Mouse (Mus musculus): Measurements from ENCODE around the gene Tmem52. TPM values are rescaled to one million over a fixed set of nuclear protein-coding genes. Genes with fewer than 3 reads are reported as not detected.
A peak's percentile ranks its signal among the peaks of the same experiment; 100 is the strongest.

The Tmem52 gene
- polyA plus RNA-seq, 1 experiment from 2014 or later: not detected

GRCm38 (mm10) chr4:155465607-155466006 lies 3.3 kb upstream of the Tmem52 start:
- Histone ChIP-seq H3K9ac (no peak overlapping the region), H3K4me1 (ENCODE audit: insufficient read depth) (no peaks in the 10 kb centered on the region), H3K4me2 (no peak overlapping the region), H3K27me3 (ENCODE audit: insufficient read depth, low read length) (no peaks in the 10 kb centered on the region; the same call in 1 of the 2 replicates), H3K36me3 (ENCODE audit: insufficient read depth) (no peaks in the 10 kb centered on the region), H3K9me3 (ENCODE audit: low read depth, low read length) (no peaks in the 10 kb centered on the region), H3K27ac (ENCODE audit: low read depth) (no peak overlapping the region), H3K4me3 (ENCODE audit: low read depth, low read length) (no peak overlapping the region)
- ATAC-seq (ENCODE audit: insufficient read depth) (no peak), DNase-seq (no peak)
- WGBS: 69% methylated on average over 6 of the region's 6 CpGs
- no peak for TF ChIP-seq CTCF (IDR thresholded peaks at IDR 0.05; ENCODE audit: low read depth)

DNA sequence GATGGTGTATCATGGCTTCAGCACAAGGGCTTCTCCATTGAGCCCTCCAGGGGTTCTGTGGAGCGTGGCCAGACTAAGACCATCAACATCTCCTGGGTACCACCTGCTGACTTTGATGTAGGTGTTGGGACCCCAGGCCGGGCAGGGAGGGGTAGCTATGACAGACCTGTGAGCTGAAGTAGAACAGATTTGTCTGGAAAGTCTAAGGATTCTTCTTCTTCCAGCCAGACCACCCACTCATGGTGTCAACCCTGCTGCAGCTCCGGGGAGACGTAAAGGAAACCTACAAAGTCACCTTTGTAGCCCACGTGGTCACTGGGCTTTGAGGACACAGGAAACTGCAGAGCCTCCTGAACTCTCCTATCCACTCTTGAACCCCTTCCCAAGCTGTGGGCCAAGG lies 2.8 kb upstream of the Tmem52 start:
- WGBS: 79% methylated on average over 5 of the region's 5 CpGs
- Histone ChIP-seq H3K4me1 (ENCODE audit: insufficient read depth) (no peaks in the 10 kb centered on the region), H3K27ac (ENCODE audit: low read depth) (no peak overlapping the region), H3K36me3 (ENCODE audit: insufficient read depth) (no peaks in the 10 kb centered on the region), H3K27me3 (ENCODE audit: insufficient read depth, low read length) (no peaks in the 10 kb centered on the region; the same call in 1 of the 2 replicates), H3K4me2 (no peak overlapping the region), H3K9ac (no peak overlapping the region), H3K4me3 (ENCODE audit: low read depth, low read length) (no peak overlapping the region), H3K9me3 (ENCODE audit: low read depth, low read length) (no peaks in the 10 kb centered on the region)
- no peak for ATAC-seq (ENCODE audit: insufficient read depth)
- TF ChIP-seq CTCF (IDR thresholded peaks at IDR 0.05; ENCODE audit: low read depth): no peak
- DNase-seq: no peak

DNA sequence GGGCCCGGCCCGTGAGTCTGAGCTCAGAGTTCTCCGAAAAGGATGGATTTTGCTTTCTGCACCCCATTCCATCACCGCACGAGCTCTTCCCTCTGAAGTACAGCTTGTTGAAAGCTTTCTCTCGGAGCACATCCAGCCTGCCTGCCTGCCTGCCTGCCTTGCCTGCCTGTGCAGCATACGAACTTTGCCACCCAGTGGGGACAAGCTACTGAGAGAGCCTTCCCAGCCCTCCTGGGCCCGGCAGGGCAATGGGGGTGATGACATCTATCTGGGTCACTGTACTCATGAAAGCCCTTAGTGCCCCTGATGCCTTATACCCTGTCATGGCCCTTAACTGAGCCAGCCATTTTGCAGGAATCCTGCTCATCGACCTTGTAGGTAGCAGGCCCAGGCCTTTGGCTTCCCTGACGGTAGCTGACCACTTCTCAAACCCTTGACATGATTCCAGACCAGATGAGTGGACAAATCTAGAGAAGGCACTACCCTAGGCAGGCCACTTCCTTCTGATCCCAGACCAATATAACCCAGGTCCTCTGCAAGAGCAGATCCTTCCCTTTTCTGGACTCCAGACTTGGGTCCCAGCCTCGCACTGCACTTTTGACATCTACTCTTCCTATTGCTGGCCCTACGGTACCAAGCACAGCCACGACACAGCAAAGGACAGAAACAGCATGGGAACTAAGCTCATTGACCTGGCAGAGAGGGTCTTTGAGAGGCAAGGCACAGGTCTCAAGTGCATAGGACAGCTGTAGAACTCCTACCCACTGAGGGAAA lies 1.5 kb upstream of the Tmem52 start:
- Histone ChIP-seq H3K4me3 (ENCODE audit: low read depth, low read length) (no peak overlapping the region), H3K4me1 (ENCODE audit: insufficient read depth) (no peaks in the 10 kb centered on the region), H3K27ac (ENCODE audit: low read depth) (no peak overlapping the region), H3K9me3 (ENCODE audit: low read depth, low read length) (no peaks in the 10 kb centered on the region), H3K9ac (no peak overlapping the region), H3K4me2 (no peak overlapping the region), H3K36me3 (ENCODE audit: insufficient read depth) (no peaks in the 10 kb centered on the region), H3K27me3 (ENCODE audit: insufficient read depth, low read length) (no peaks in the 10 kb centered on the region; the same call in 1 of the 2 replicates)
- no peak for DNase-seq
- WGBS: 80% methylated on average over 13 of the region's 13 CpGs
- TF ChIP-seq CTCF (IDR thresholded peaks at IDR 0.05; ENCODE audit: low read depth): no peak
- no peak for ATAC-seq (ENCODE audit: insufficient read depth)

DNA sequence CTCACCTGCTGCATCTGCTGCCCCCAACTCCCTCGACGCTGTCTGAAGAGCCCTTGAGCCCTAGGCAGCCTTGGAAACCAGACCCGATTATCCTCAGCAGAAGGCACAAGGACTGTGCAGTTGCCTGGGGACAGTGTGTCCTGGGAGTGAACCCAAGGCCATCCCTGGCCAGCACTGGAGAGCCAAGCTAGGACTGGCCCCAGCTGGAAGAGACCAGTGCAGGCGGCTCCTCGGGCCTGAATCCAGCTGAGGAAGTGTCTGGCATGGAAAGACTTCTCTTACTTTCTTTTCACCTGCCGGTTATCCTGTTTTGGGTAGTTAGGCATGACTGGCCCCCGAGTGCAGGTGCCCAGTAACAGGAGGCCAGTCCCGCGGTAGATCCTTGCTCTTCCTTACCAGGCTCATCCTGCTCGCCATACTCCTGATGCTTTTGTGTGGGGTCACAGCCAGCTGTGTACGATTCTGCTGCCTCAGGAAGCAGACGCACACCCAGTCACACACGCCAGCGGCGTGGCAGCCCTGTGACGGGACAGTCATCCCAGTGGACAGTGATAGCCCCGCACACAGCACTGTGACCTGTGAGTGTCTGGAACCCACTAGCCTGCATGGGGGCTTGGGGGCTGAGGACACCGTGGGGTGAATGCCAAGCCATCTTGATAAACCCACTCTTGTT lies 812 bp downstream of the Tmem52 start:
- 66% methylated on average over 18 of the region's 18 CpGs for WGBS
- H3K9ac ChIP-seq: no peak overlapping the region; the same call in 1 of the 2 replicates
- no peaks in the 10 kb centered on the region for H3K36me3 ChIP-seq (ENCODE audit: insufficient read depth)
- no peaks in the 10 kb centered on the region; the same call in 1 of the 2 replicates for H3K27me3 ChIP-seq (ENCODE audit: insufficient read depth, low read length)
- TF ChIP-seq CTCF (IDR thresholded peaks at IDR 0.05; ENCODE audit: low read depth): no peak
- DNase-seq (no peak), ATAC-seq (ENCODE audit: insufficient read depth) (peak; percentile 36)
- no peak overlapping the region for H3K4me3 ChIP-seq (ENCODE audit: low read depth, low read length)
- no peak overlapping the region for H3K27ac ChIP-seq (ENCODE audit: low read depth)
- H3K4me2 ChIP-seq: peak overlapping the region; percentile 55
- H3K4me1 ChIP-seq (ENCODE audit: insufficient read depth): no peaks in the 10 kb centered on the region
- no peaks in the 10 kb centered on the region for H3K9me3 ChIP-seq (ENCODE audit: low read depth, low read length)

GRCm38 (mm10) chr4:155470263-155470953 lies 1.5 kb downstream of the Tmem52 start:
- Histone ChIP-seq H3K4me3 (ENCODE audit: low read depth, low read length) (no peak overlapping the region), H3K4me1 (ENCODE audit: insufficient read depth) (no peaks in the 10 kb centered on the region), H3K27ac (ENCODE audit: low read depth) (no peak overlapping the region), H3K9me3 (ENCODE audit: low read depth, low read length) (no peaks in the 10 kb centered on the region), H3K27me3 (ENCODE audit: insufficient read depth, low read length) (no peaks in the 10 kb centered on the region; the same call in 1 of the 2 replicates), H3K9ac (no peak overlapping the region), H3K4me2 (no peak overlapping the region), H3K36me3 (ENCODE audit: insufficient read depth) (no peaks in the 10 kb centered on the region)
- DNase-seq (no peak), ATAC-seq (ENCODE audit: insufficient read depth) (no peak)
- TF ChIP-seq CTCF (IDR thresholded peaks at IDR 0.05; ENCODE audit: low read depth): no peak
- whole genome bisulfite sequencing: 72% methylated on average over 16 of the region's 16 CpGs

GRCm38 (mm10) chr4:155470997-155471396 lies 2.1 kb downstream of the Tmem52 start:
- H3K4me2 ChIP-seq: no peak overlapping the region
- no peak for TF ChIP-seq CTCF (IDR thresholded peaks at IDR 0.05; ENCODE audit: low read depth)

DNA sequence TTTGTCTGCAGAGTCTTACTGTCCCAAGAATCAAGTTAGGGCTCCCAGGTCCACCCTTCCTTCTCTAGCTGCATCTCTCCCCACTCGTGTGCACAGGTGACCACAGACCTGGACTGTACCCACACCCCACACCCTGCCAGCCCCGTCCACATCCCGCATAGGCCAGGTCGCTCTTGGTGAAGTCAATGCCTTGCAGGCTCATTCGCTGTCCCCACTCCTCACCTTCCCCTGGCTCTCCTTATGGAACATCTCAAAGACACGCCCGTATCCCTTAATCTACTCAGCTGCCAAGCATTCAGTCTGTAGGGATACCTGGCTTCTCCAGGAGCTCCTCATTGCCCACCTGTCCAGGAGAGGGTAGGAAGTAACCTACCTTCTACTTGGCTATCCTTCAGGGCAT lies 2.5 kb downstream of the Tmem52 start:
- H3K4me1 ChIP-seq (ENCODE audit: insufficient read depth): no peaks in the 10 kb centered on the region

More at GRCm38 (mm10) chr4:155470997-155471396, 2.1 kb downstream of the Tmem52 start:
- no peak overlapping the region for H3K9ac ChIP-seq
- H3K36me3 ChIP-seq (ENCODE audit: insufficient read depth): no peaks in the 10 kb centered on the region
- H3K9me3 ChIP-seq (ENCODE audit: low read depth, low read length): no peaks in the 10 kb centered on the region
- WGBS: 81% methylated on average over 7 of the region's 7 CpGs
- no peaks in the 10 kb centered on the region; the same call in 1 of the 2 replicates for H3K27me3 ChIP-seq (ENCODE audit: insufficient read depth, low read length)
- DNase-seq (no peak), ATAC-seq (ENCODE audit: insufficient read depth) (no peak)
- H3K4me1 ChIP-seq (ENCODE audit: insufficient read depth): no peaks in the 10 kb centered on the region
- no peak overlapping the region for H3K27ac ChIP-seq (ENCODE audit: low read depth)
- no peak overlapping the region for H3K4me3 ChIP-seq (ENCODE audit: low read depth, low read length)

More for the DNA sequence above, 2.5 kb downstream of the Tmem52 start:
- Histone ChIP-seq H3K4me2 (no peak overlapping the region), H3K27me3 (ENCODE audit: insufficient read depth, low read length) (no peaks in the 10 kb centered on the region; the same call in 1 of the 2 replicates), H3K9me3 (ENCODE audit: low read depth, low read length) (no peaks in the 10 kb centered on the region), H3K27ac (ENCODE audit: low read depth) (no peak overlapping the region), H3K9ac (no peak overlapping the region), H3K36me3 (ENCODE audit: insufficient read depth) (no peaks in the 10 kb centered on the region), H3K4me3 (ENCODE audit: low read depth, low read length) (no peak overlapping the region)
- 83% methylated on average over 7 of the region's 7 CpGs for WGBS
- ATAC-seq (ENCODE audit: insufficient read depth) (no peak), DNase-seq (no peak)
- TF ChIP-seq CTCF (IDR thresholded peaks at IDR 0.05; ENCODE audit: low read depth): no peak

All from lung, embryonic 14.5 days (tissue).